Mouse (Mus musculus): ENCODE measurements around the gene Neurod2. TPM values are rescaled to one million over a fixed set of nuclear protein-coding genes. Genes with fewer than 3 reads are reported as not detected.

The Neurod2 gene
- polyA plus RNA-seq, 1 experiment: 57.4 TPM

DNA sequence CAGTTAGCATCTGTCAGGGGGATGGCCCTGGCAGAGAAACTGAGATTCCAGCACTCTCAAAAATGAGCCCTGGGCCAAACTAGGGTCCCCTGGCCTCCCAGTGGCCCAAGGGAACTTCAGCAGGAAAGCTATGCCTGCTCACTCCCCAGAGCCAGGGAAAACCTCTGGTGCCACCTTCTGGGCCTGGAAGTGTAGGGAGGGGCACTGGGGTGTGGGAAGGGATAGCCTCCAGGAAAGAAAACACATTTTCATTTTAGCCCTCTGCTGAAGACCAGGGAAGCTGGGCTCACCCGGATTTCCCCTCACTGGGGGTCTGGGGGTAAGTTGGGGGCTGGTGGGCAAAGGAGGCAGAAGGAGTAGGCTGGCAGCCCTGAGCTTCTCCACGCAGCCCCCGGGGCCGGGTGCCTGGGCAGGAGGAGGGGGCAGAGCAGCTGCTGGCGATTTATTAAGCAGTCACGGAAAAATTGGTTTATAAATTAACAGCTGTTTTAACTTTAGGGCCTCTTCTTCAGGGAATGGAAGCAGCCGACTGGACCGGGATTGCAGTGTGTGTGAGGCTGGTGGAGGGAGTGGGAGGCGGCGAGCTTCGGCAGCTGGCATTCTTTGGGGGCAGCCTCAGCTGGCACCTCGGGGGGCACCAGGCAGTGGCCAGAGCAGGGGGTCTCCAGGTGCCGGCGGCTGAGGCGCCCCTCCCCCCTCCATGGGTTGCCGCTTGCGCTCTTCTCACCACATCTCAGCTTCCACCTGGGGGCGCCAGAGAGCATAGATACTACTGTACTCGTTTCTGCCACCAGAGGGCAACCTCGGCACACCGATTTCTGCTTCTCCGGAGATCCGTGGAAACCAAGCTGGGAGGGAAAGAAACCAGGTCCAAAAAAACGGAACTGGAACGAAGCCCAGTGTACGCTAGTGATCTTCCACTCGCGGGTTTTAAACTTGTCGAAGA is 12.8 kb upstream of the Neurod2 start:
- H3K27me3 ChIP-seq (ENCODE audit: control insufficient read depth, insufficient read depth, low read length): no peaks in the 10 kb centered on the region
- TF ChIP-seq POLR2A (IDR thresholded peaks at IDR 0.05; ENCODE audit: borderline replicate concordance, insufficient read depth, low read length): no peak
- peak; percentile 99 for TF ChIP-seq CTCF (IDR thresholded peaks at IDR 0.05; ENCODE audit: borderline replicate concordance, insufficient read depth, low read depth, low read length)
- 1% methylated on average over 29 of the region's 29 CpGs for WGBS
- H3K4me3 ChIP-seq (replicated peaks; ENCODE audit: insufficient read depth, low read depth, low read length): peak overlapping the region; percentile 43
- H3K4me1 ChIP-seq (ENCODE audit: control insufficient read depth, insufficient read depth, low read length): peaks cover 9% of the 10 kb centered on the region
- peak; percentile 91 to 100 for DNase-seq
- no peak overlapping the region for H3K27ac ChIP-seq (ENCODE audit: insufficient read depth, low read length)

DNA sequence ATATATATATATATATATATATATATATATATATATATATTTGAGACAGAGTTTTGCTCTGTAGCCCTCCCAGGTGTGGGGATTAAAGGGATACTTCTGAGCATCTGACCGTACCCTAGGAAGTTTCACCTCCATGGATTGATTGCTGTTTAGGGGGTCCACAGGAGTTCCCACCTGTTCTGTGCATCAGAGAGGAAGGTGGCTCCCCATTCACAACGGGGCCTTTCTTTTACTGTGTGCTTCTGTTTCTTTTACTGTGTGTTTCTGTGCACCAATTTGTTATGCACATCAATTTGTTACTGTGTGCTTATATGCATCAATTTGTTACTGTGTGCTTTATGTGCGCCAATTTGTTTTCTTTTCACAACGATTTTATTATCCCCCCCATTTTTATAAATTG is 11.7 kb upstream of the Neurod2 start:
- WGBS: 77% methylated on average over 4 of the region's 4 CpGs
- Histone ChIP-seq H3K27ac (ENCODE audit: insufficient read depth, low read length) (no peak overlapping the region), H3K27me3 (ENCODE audit: control insufficient read depth, insufficient read depth, low read length) (no peaks in the 10 kb centered on the region), H3K4me1 (ENCODE audit: control insufficient read depth, insufficient read depth, low read length) (peaks cover 5% of the 10 kb centered on the region), H3K4me3 (replicated peaks; ENCODE audit: insufficient read depth, low read depth, low read length) (no peak overlapping the region)
- no peak for DNase-seq
- no peak for TF ChIP-seq CTCF (IDR thresholded peaks at IDR 0.05; ENCODE audit: borderline replicate concordance, insufficient read depth, low read depth, low read length)
- TF ChIP-seq POLR2A (IDR thresholded peaks at IDR 0.05; ENCODE audit: borderline replicate concordance, insufficient read depth, low read length): no peak

DNA sequence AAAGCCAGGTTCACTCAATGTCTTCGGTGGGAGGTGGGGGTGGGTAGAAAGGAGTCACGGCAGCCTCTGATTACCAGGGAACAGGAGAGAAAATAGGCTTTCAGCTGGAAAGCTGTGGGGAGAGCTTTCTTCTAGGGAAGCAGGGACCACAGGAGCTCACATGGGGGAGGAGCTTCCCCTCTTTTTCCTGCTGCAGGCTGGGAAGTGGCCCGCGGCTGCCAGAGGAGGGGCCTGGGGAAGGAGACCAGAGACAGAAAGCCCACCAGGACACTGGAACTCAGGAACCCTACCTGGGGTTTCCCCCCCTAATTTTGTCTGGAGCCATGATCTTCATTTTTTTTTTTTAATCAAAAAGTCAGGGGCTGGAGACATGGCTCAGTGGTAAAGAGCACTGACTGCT is 11.1 kb upstream of the Neurod2 start:
- TF ChIP-seq POLR2A (IDR thresholded peaks at IDR 0.05; ENCODE audit: borderline replicate concordance, insufficient read depth, low read length) (no peak), CTCF (IDR thresholded peaks at IDR 0.05; ENCODE audit: borderline replicate concordance, insufficient read depth, low read depth, low read length) (no peak)
- Histone ChIP-seq H3K27ac (ENCODE audit: insufficient read depth, low read length) (no peak overlapping the region), H3K4me1 (ENCODE audit: control insufficient read depth, insufficient read depth, low read length) (peaks cover 8% of the 10 kb centered on the region), H3K27me3 (ENCODE audit: control insufficient read depth, insufficient read depth, low read length) (no peaks in the 10 kb centered on the region), H3K4me3 (replicated peaks; ENCODE audit: insufficient read depth, low read depth, low read length) (no peak overlapping the region)
- no peak for DNase-seq
- WGBS: 52% methylated on average over 4 of the region's 4 CpGs

DNA sequence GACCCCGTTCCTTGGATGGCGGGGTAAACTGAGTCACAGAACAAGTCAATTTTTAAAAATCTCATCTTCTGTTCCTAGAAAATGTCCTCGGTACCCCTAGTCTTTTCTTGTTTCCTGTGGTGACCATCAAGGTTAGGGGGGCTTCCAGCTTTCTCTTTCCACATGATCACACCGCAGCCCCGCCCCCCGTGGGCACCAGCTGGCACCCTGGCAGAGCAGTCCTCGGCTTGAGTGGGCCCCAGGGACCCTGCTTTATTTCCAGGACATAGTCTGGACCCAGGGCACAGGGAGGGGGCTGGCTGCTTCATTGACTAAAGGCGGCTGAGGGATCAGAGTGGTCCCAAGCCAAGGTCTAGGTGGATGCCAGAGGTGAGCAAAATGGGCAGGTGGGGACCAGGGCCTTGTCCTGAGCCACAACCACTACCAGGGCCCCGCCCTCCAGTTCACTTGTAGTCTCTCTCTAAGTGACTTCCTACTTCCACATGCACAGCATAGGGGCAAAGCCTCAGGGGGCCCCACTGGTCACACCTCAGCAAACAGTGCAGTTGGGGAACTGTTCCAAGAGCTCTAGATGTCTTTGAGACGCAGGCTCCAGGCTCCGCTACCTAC is 10.3 kb upstream of the Neurod2 start:
- no peak for TF ChIP-seq CTCF (IDR thresholded peaks at IDR 0.05; ENCODE audit: borderline replicate concordance, insufficient read depth, low read depth, low read length)
- TF ChIP-seq POLR2A (IDR thresholded peaks at IDR 0.05; ENCODE audit: borderline replicate concordance, insufficient read depth, low read length): no peak
- peak overlapping the region; percentile 87 for H3K27ac ChIP-seq (ENCODE audit: insufficient read depth, low read length)
- DNase-seq: no peak
- WGBS: 27% methylated on average over 11 of the region's 11 CpGs
- H3K27me3 ChIP-seq (ENCODE audit: control insufficient read depth, insufficient read depth, low read length): no peaks in the 10 kb centered on the region
- H3K4me3 ChIP-seq (replicated peaks; ENCODE audit: insufficient read depth, low read depth, low read length): peak overlapping the region; percentile 58
- H3K4me1 ChIP-seq (ENCODE audit: control insufficient read depth, insufficient read depth, low read length): peaks cover 14% of the 10 kb centered on the region

DNA sequence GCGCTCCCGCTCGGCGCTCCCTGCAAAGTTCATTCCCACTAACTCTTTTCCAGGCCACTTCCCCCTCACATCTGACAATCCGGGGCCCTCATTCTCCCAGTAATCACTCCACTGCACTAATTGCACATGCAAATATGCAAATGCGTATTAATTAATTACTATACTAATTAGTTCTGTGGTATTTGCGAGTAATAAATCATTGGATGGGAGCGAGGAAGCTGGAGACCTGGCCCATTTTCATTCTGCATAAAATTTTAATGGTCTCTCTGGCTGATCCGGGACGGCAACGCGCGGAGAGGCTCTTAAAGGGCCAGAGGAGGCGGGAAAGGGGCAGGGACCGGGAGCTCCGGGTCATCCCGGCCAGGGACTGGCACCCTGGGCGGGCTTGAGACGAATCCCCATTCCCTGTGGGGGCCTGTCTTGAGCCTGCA is 9.6 kb upstream of the Neurod2 start:
- Histone ChIP-seq H3K4me3 (replicated peaks; ENCODE audit: insufficient read depth, low read depth, low read length) (peak overlapping the region; percentile 58), H3K27me3 (ENCODE audit: control insufficient read depth, insufficient read depth, low read length) (no peaks in the 10 kb centered on the region), H3K4me1 (ENCODE audit: control insufficient read depth, insufficient read depth, low read length) (peaks cover 19% of the 10 kb centered on the region), H3K27ac (ENCODE audit: insufficient read depth, low read length) (peak overlapping the region; percentile 87)
- under 1% methylated on average over 19 of the region's 19 CpGs for WGBS
- 0 out of 2 replicates have a peak, but pooled peaks have one; percentile 15 for TF ChIP-seq POLR2A (IDR thresholded peaks at IDR 0.05; ENCODE audit: borderline replicate concordance, insufficient read depth, low read length)
- no peak for TF ChIP-seq CTCF (IDR thresholded peaks at IDR 0.05; ENCODE audit: borderline replicate concordance, insufficient read depth, low read depth, low read length)
- DNase-seq: peak; percentile 63 to 75

DNA sequence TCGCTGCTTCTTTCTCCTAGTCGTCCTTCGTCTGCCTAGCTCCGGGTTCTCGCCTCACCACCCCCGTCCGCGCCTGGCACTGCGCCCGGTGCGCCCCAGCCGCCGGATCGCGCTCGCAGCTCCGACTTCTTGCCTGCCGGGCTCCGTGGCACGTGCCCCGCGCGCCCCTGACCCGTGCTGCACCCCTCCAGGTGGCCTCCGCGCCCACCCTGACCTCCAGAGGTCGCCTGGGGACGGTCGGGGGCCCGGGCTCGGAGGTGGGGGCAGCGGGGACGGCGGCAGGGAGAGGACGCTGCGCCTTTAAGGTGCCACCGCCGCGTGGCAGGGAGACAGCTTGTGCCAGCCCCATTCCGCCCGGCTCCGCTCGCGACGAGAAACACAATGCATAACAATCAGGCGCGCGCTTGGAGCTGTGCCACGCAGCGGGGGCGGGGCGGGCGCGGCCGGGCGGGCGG is 9.1 kb upstream of the Neurod2 start:
- peak overlapping the region; percentile 58 for H3K4me3 ChIP-seq (replicated peaks; ENCODE audit: insufficient read depth, low read depth, low read length)
- 0 out of 2 replicates have a peak, but pooled peaks have one; percentile 13 for TF ChIP-seq POLR2A (IDR thresholded peaks at IDR 0.05; ENCODE audit: borderline replicate concordance, insufficient read depth, low read length)
- no peak for TF ChIP-seq CTCF (IDR thresholded peaks at IDR 0.05; ENCODE audit: borderline replicate concordance, insufficient read depth, low read depth, low read length)
- DNase-seq: peak; percentile 87 to 93
- H3K4me1 ChIP-seq (ENCODE audit: control insufficient read depth, insufficient read depth, low read length): peaks cover 23% of the 10 kb centered on the region
- peak overlapping the region; percentile 72 for H3K27ac ChIP-seq (ENCODE audit: insufficient read depth, low read length)
- no peaks in the 10 kb centered on the region for H3K27me3 ChIP-seq (ENCODE audit: control insufficient read depth, insufficient read depth, low read length)
- WGBS: under 1% methylated on average over 57 of the region's 57 CpGs

DNA sequence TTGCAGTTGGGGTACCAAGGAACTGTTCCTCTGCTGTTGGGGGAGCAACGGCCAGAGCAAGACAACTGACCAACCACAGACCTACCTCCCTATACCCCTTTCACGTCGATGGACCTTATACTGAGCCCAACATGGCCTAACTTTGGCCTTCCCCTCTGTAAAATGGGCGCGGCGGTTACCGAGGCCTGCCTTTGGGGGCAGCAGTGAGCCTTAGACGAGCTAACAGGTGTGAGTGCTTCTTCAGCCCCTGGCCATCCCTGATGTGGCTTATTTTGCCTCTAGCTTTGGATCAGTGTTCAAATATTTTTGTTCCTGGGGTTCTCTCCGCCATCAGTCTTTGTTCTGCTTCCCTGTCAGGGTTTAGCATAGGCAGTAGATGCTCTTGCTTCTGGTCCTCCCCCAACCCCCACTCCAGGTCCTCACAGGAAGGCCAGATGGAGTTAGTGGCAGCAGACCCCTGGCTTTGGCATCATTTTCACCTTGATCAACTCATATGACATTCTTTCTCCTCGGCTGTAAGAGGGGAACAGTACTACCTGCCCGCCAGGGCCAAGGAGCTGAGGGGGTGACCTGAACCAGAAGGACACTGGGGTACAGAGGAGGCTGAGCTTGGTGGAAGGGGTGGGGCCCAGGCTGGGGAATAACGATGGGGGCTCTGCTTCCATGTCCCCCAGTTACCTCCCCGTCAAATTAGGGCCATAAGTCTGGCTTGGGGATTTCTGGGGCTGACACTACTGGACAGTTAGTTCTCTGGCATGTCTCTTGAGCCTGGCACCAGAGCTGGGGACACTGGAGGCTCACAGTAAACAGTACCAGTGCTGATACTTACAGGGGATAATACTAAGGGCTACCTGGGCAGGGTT is 7.0 kb upstream of the Neurod2 start:
- peak in 1 of 2 experiments; percentile 63 for DNase-seq
- Histone ChIP-seq H3K27ac (ENCODE audit: insufficient read depth, low read length) (no peak overlapping the region), H3K4me3 (replicated peaks; ENCODE audit: insufficient read depth, low read depth, low read length) (no peak overlapping the region), H3K27me3 (ENCODE audit: control insufficient read depth, insufficient read depth, low read length) (no peaks in the 10 kb centered on the region), H3K4me1 (ENCODE audit: control insufficient read depth, insufficient read depth, low read length) (peaks cover 30% of the 10 kb centered on the region)
- 48% methylated on average over 13 of the region's 13 CpGs for WGBS
- TF ChIP-seq POLR2A (IDR thresholded peaks at IDR 0.05; ENCODE audit: borderline replicate concordance, insufficient read depth, low read length) (no peak), CTCF (IDR thresholded peaks at IDR 0.05; ENCODE audit: borderline replicate concordance, insufficient read depth, low read depth, low read length) (peak; percentile 60)

Data from cerebellum, adult 2 months (tissue).